Mouse (Mus musculus) ovary, adult 18-20 months (tissue): ENCODE measurements around the gene Fbxo42.

Experiments
- DNase-seq: peaks from one replicate; pipeline ENCODE4 v3.0.0; 2022; ENCODE audit warnings: low spot score, mixed read lengths

Fbxo42 gene

DNA sequence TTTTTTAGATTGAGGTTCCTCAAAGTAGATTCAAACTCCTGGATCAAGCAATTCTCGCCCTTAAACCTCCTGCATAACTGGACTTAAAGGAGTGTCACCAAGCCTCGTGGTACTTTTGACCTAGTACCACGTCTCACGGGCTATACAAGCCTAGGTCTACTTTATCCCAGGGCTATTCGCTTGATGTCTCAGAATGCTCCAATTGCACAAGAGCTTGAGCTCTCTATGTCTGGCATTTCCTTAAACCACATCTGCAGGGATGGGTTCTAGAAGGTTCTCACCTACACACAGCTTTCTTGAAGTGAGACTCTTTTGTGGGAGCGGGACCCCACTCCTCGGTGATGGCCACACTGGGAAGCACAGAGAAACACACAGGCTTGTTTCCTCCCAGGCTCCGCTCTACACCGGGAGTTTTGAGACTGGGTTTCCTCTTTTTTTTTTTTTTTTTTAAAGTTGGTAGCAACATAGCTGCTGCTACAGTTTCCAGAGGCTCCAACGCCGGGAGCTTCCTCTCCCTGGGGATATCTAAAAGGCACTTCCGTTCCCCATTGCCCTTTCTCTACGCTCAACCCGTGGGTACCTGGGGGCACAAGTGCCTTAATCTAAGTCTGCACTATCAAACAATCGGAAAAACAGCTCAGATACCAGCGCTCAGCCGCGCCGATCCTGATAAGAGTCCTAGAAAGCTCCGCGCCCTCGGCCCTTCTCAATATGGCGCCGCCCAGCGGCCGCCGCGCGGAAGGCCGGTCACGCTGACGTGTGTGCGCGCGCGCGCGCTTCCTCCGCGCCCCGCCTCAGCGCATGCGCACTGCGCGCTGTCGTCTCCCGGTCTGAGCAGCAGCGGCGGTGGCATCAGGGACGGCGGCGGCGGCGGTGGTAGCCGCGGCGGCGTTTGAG is at the start of gene Fbxo42:
Gene Fbxo42 (plus strand): TSS at position 802 of the 897 bp plus-strand sequence.
- peak; percentile 86 for DNase-seq

DNA sequence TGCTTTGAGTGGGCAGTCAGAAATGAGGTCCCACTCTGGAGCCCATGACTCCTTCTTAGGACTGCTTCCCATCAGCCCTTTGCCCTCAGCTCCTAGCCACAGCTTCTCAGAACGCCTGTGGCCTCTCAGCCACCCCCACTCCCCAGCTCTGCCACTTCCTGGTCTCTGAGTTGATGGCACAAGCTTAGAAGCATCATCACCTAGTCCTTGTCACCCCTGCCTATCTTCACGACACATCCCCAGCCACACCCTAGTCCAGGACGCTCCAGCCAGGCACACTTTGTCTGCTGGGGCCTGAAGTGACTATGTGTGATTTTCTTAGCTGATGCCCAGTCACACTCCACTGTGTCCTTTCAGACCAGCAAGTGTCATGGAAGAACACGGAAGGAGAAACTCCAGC is 48.8 kb upstream of the Fbxo42 start:
- DNase-seq = no peak

DNA sequence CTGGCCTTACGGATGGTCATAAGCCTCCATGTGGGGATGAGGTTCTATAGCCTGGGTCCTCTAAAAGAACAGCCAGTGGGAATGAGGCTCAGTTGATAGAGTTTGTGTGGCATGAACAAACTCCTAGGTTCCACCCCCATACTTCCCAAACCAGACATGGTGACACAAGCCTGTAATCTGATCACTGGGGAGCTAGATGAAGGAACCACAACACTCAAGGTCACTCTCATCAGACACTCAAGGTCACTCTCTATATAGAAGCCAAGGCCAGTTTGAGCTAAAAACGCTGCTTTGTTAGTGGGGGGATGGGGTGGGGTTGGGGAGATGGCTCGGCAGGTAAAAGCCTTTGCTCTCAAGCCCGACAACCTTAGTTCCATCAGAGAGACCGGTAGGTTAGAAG is 47.8 kb upstream of the Fbxo42 start:
- no peak for DNase-seq

DNA sequence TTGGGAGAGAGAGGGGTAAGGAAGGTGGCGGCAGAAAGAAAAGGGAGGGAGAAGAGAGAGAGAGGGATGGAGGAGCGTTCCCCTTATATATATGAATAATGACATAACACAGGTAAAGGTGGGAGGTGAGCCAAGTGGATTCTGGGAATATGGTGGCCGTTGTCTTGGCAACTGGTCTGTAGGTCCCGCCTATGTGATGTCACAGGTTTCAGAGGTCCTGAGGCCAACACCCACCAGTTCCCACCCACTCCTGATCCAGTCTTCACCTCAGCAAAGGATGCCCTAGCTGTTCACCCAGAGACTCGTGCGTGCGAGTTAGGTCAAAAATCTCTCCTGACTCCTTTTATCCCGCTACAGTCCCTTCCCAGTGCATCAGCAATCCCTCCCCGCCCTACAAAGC is 46.4 kb upstream of the Fbxo42 start:
- no peak for DNase-seq

DNA sequence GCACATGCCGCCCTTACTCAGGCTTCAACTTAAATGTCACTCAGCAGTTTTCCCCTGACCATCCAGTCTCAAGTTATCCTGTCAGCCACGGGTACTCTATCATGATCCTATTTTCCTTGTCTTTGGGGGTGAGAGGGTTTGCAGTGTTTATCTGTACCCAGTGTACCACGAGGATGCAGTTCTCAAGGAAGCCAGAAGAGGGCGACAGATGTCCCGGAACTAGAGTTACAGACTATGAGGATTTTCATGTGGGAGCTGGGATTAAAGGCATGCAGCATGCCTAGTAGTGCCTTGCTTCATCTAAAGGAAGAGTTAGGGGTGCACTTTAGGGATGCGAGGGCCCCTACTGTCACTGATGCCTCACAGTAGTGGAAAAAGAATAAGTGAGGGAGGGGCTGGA is 45.9 kb upstream of the Fbxo42 start:
- DNase-seq = no peak

DNA sequence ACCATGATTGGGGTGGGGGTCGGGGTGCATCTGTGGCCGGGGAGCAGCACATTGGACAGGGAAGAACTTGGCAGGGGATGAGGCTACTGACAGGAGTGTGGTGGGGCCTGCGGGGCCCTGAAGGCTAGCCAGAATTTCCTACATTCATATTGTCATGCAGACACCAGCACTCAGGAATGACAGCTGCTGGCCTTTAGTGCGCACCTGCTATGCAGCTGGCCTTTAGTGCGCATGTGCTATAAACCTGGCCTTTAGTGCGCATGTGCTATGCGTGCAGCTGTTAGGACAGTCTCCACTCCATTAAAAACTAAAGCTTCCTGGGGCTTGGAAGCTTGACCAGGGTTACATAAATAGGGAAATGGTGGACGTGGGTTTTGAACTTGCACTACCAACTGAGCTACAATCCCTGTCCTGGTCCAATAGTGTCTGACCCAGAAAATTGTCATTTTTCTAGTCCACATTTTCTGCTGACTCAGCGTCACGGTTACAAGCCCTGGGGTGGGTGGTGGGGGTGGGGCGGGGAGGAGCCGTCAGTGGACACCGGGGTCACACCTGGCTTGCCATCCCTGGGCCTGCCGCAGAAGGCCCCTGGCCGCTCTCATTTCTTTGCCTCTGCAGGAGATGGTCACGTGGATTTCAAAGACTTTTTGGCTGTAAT is 41.1 kb upstream of the Fbxo42 start:
- DNase-seq = no peak

DNA sequence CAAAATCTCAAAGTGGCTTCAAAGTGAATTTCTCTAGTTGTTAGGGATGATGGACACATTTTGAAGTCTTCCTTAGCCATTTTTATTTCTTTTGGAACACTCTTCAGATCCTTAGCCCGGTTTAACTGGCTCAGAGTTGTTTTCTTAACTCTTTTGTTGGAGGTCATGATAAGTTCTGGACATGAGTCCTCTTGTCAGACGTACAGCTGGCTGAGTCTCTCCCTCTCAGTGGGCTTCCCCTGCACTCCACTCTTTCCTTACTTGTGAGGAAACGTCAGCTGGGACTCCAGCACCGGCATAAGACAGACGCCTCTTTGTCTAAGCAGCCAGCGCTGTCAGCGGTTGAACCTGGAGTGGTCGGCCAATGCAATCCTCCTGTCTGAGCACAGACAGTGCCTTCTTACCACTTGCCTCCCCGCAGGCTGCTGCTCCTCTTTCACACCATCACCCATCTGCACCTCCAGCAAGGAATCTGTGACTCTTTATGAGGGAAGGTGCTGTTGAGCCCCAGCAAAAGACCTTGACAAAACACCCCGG is 39.4 kb upstream of the Fbxo42 start:
- no peak for DNase-seq

DNA sequence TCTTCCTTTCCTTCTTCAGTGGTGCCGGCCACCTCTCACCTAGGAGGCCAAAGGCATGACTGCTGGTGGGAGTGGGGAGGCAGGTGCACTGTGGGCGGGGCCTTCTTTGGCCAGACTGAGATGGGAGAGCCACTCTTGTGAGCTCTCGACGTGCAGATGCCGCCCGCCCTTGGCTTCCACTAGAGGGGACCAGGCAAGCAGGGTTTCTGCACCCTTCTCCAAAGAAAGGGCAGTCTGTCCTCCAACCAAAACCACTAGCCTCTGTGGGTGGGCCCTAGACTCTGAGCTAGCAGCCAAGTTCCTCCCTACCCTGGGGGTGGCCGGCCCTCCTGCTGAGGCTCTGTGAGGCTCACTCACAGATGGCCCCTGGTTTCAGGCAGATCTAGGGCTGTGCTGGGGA is 33.9 kb upstream of the Fbxo42 start:
- no peak for DNase-seq

DNA sequence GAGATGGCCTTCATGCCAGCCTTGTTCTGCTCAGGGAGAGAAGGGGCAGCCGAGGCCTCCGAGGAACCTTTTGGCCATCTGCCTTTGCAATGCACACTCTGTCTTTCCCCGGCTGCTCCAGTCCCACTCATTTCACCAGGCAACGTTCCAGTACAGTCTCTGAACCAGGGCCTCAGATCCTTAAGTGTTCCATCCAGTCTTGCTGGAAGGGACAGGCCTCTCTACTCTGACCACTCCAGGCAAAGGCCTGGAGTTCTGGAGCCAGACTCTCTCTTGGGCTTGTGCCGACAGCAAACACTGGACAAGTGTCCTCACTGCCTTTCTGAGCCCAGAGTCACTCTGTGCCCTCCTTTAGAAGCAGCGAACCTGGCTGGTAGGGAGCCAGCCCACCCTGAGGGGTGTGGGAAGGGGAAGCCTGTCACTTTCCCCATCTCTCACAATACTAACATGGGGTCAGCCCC is 33.2 kb upstream of the Fbxo42 start:
- DNase-seq = no peak

DNA sequence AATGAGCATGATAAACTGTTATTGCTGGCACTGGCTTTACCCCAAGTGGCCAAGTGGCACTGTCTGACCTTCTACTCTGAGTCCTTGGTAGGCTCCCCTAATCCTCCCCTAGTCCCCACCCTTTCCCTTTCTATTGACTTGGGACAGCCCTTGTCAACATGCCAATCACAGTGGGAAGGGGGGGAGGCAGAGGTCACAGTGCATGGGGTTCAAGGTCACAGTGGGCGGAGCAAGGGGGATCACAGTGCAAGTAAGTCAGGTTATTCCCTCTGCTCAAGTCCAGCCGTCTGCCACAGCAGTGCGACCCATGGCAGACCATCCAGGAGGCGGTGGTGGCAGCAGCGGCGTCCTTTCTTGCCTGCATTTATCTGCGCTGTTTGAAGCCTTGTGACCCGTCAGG is 32.3 kb upstream of the Fbxo42 start:
- no peak for DNase-seq

DNA sequence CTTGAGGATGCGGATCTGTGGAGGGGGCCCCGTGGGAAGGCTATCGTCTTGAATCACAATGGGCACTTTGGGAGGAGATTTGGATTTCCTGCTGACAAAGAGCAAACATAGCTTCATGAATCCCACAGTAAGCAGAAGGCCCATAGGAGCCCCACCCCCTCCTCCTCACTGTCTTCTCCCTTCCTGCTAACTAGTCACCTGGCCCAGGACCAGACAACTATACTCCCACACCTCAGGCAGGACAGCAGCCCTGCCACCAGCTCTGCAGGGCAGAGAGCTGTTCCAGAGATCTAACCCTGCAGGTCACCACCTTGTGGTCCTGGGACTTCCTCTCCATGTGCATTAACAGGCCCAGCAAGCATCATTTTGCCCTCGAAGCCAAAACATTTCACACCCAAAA is 29.0 kb upstream of the Fbxo42 start:
- DNase-seq = no peak

DNA sequence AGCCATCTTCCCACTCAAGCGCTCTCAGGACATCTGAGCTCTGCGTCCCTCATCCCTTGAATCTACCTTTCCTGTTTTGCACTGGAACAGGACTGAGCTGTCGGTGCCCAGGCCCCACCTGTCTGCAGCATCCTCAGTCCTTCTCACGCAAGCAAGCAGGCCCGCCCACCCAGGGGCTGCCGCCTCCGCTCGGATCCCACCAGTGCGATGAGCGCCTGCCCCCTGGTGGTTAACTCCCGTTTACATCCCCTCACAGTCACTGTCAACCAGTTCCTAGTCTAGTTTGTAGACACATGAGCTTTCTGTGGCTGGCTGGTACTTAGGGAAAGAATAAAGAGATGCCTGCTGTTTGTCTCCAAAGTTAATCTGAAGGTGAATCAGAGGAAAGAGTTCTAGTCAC is 27.0 kb upstream of the Fbxo42 start:
- no peak for DNase-seq

DNA sequence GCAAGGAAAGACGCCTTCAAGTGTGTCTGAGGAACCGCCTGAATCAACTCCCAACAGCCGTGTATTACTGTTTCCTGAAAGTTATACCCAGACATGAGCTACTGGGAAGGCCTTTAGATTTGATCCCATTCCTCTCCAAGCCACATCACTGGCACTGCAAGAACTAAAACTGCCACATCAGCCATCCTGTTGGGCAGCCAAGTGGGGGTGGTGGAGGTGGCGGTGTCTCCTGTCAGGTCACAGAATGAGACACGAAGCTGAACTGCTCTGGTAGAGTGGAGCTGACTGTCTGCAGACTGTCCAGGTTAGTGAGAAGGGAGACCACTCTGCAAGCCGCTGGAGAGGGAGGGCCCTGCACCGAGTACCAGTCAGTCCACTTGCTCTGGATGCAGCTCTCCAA is 25.1 kb upstream of the Fbxo42 start:
- no peak for DNase-seq

DNA sequence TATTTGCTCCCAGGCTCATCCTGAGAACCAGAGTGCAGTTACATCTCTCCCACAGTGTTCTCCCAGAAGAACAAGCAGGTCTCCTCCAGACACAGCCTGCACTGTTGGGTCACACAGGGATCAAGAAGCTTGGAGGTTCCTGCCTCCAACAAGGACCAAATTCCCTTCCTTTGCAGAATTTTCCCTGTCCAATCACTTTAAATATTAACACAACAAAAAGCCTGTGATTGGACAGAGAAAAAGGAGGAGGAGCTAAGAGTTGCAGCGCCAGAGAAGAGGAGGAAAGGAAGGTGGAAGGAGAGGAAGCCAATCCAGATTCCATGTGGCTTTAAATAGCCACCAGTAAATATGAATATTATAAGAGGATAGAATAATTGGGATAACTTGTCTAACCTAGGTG is 24.6 kb upstream of the Fbxo42 start:
- no peak for DNase-seq

DNA sequence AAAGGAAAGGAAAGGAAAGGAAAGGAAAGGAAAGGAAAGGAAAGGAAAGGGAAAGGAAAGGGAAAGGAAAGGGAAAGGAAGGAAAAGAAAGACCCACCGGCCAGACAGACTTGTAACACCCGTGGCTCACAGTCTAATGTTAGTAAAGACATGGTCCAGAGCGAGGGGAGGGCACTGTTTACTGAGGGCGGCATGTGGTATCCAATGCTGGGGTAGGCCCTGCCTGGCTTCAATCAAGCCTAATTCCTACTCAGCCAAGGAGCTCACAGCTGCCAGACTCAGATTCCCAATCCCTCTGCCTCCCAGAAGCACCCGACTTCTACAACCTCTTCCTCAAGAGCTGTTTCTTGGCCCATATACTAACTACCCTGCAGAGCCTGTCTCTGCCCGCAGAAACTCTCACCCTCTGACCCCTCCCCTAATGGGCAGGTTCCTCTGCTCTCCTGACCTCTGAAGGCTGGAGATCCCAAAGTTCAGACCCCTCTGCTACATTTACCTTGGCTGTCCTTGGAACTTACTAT is 18.5 kb upstream of the Fbxo42 start:
- DNase-seq = no peak

DNA sequence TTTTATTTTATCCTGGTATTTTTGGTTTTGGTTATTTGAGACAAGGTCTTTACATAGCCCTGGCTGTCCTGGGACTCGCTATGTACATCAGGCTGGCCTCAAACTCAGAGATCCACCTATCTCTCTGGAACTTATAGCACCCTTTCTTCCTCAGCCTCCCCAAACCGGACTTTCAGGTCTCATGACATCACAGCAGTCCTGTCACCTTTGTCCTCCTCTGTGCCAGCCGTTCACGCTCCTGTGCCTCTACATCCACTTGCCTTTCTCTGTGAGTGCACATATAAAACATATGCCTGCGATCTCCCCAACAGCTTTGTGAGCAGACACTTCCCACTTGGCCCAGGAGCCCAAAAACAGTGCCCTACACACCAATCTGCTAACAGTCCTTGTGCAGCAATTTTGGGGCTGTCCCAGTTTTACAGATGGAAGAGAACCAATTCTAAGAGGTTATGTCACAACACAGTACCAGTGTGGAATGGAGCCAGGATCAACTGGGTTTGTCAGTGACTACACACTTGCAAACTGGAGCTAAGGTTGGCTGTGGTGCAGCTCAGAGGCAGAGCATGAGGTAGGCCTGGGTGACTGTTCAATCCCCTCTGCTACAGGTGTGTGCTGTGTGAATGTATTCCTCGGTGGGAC is 16.9 kb upstream of the Fbxo42 start:
- DNase-seq = no peak

DNA sequence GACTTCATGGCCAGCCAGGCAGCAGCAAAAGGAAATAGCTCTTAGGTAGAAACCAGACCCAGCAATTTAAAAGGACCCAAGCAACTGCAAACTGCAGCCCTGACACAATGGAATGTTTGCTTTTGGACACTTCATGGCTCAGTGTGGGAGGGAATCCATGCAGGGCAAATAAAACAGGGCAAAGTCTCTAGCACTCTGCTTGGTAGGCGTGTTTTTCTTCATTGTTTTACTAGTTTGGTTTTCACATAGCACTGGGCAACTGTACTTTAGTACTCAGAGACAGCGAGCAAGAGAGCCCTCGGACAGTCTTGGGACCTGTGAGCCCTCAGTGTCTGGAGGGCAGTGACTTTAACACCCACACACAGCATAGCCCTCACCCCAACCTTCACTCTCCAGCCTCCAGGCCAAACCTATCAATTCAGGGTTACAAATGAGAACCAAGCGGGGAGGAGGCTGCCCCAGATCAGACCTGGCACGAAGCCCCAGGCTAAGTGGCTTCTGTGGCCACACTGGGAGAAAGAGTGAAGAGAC is 16.1 kb upstream of the Fbxo42 start:
- no peak for DNase-seq

DNA sequence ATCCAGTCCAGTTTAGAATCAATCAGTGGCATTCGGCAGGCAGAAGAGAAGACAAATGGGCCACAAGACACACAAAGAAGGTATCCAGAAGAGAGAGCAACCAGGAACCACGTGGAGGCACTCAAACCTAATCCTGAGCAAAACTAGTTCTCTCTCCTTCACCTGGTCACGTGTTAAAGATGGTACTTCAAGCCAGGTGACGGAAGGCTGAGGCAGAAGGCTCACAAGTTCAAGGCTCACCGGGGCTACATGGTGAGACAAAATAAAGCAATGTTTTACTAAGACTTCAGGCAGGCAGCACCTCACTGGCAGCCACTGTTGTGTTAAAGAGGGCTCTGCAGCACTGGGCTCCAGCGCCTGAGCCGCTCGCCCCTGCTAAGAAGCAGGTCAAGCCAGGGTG is 15.5 kb upstream of the Fbxo42 start:
- DNase-seq = no peak

DNA sequence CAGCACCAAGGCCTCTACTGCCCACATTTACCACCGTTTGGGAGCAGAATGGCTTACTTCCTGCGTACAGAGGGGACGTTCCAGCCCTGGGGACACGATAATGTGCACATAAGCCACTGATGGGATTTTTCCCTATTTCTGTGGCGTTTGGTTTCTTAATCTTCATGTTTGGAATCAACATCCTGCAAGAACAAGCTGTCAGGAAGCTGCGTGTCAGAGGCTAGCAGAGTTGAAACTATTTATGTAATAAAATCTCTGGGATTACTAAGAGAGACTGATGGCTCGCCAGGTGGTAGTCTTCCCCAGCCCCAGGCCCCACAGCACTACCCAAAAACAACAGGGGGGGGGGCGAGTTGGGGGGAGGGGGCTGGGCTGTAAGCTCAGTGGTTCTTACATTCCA is 14.5 kb upstream of the Fbxo42 start:
- DNase-seq = no peak

DNA sequence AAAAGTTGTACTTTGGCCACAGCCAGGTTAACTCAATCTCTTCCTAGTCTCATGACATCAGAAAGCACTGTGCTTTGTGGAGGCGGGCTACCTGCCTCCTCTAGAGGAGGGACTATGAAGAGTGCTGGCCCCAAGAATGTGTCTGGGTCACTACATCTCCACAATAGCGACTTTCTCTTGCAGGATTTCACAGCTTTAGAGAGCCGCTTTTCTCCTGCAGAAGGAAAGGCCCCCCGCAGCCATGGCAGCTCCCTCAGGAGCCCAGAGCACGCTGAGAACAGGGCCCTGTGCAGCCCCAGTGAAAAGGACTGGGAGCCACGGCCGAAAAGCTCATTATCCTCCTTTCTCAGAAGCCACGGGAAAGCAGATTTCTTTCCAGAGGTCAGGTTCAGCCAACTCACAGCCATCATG is 13.7 kb upstream of the Fbxo42 start:
- DNase-seq = no peak

DNA sequence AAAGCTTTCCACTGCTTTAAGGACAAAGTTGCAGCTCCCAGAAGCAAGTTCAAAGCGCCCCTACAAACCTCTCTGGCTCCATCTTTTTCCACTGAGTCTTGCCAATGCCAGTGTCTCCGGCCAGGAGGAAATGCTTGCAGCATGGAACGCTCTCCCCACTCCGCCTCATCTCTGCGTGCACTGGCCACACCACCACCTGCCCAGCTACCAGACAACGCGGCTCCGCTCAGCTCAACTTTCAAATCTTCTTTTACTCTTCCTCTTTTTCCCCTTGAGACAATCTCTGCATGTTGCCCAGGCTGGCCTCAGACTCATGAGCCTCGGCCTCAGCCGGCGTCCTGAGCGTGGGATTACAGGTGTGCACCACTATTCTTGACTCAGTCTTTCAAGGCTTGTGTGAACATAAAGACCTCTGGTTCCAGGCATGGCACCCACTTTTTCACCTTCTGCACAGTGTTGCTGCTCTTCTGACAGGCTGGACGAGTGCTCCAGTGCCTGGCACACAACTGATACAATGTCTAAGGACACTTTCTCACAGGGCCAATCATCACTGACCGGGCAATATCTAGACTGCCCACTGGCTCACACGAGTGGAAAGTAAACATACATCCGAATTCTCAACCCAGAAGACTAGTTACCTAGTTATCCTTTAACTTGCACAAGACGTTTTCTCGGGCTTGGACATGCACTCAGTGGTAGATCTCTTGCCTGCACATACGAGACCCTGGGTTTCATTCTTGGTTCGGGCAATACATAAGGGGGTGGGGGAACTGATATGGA is 12.8 kb upstream of the Fbxo42 start:
- no peak for DNase-seq
